Mouse (Mus musculus) forebrain, embryonic 10.5 days (tissue): ENCODE data around the gene Casp8ap2. TPM values are rescaled to one million over a fixed set of nuclear protein-coding genes. Genes with fewer than 3 reads are reported as not detected.

Experiments used
- DNase-seq: peaks from one replicate; pipeline ENCODE4 v3.0.0-alpha.2; 2017; ENCODE audit warnings: low spot score; ENCODE audit errors: extremely low spot score
- H3K27ac ChIP-seq: fragments of 300-500 bp; sonication (generic); 2 replicates; pipeline ENCODE4 v1.5.1; 2016; ENCODE audit warnings: mild to moderate bottlenecking
- H3K27me3 ChIP-seq: fragments of 300-500 bp; sonication (generic); 2 replicates; pipeline ENCODE4 v1.6.1; 2016; ENCODE audit warnings: mild to moderate bottlenecking; ENCODE audit not compliant: poor library complexity, severe bottlenecking
- H3K36me3 ChIP-seq: fragments of 300-500 bp; sonication (generic); replicated peaks from 2 replicates; pipeline ENCODE4 v1.6.1; 2016; ENCODE audit warnings: mild to moderate bottlenecking, moderate library complexity
- H3K4me1 ChIP-seq: fragments of 300-500 bp; sonication (generic); 2 replicates; pipeline ENCODE4 v1.6.1; 2016
- H3K4me3 ChIP-seq: fragments of 300-500 bp; sonication (generic); 2 replicates; pipeline ENCODE4 v1.5.1; 2016; ENCODE audit warnings: mild to moderate bottlenecking, moderate library complexity
- H3K9me3 ChIP-seq: fragments of 300-500 bp; sonication (generic); 2 replicates; pipeline ENCODE4 v1.6.1; 2016; ENCODE audit warnings: mild to moderate bottlenecking, moderate library complexity
- WGBS: fragments of 180-500 bp; shearing (Covaris S2); methylation state at CpG from one replicate; pipeline ENCODE4 v1.1.7; 2016; 5-methylcytosine and 5-hydroxymethylcytosine counted together
- polyA plus RNA-seq: library from polyadenylated mRNA; unstranded; fragments of >200 nt; fragmentation: Nextera tagmentation; extraction: Ambion mirVana; gene quantifications from 2 replicates; pipeline ENCODE4 v1.2.1, GENCODE M21; 2016

Casp8ap2 gene
- 82.0 and 82.3 TPM in 2 replicates for polyA plus RNA-seq

DNA sequence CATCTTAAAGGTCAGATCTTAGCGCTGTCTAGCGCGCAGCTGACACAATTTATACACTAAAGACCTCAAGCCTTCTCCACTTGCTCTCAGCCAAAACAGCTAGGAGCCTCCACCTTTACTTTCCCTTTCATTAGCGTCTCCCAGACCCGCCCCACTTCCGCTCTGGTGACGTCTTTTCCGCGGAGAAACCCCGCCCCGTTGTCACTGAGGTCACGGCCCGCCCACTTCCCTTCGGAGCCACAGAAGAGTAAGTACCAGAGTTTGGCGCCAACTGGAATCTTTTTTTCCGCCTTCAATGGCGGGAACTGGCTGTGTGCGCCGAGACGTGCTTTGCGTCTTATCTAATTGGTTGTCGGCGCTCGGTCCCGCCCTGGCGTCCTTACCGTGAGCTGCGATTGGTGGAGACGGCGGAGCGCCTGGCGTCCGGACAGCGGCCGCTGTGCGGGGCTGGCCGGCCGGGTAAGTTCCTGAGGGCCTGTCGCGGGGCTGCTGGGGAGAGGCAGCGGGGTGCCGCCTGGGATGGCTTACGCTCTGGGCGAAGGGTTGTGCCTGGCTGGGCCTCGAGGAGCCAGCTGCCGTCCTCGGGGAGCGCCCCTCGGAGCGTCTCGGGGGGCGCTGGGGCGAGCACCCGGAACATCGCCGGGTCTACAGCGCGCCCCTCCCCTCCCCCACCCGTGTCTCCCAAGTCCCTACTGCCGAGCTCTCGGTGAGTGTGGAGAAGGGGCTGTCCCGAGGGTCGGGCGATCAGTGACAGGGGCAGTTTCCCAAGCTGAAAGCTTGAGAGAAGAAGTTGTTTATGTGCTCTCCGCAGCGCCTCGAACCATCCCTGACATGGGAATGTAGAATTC is at the start of gene Casp8ap2:
Gene Casp8ap2 (plus strand): TSS at position 418 of the 848 bp plus-strand sequence.
- peaks cover 23% of the 10 kb centered on the region for H3K4me1 ChIP-seq
- under 1% methylated on average over 67 of the region's 67 CpGs for WGBS
- H3K27ac ChIP-seq: peak within 1 kb of the TSS; percentile 94
- no peaks in the 10 kb centered on the region for H3K9me3 ChIP-seq
- peaks cover 27% of the 10 kb centered on the region for H3K36me3 ChIP-seq
- H3K4me3 ChIP-seq: peak within 1 kb of the TSS; percentile 91
- peak; percentile 99 for DNase-seq
- no peaks in the 10 kb centered on the region for H3K27me3 ChIP-seq

DNA sequence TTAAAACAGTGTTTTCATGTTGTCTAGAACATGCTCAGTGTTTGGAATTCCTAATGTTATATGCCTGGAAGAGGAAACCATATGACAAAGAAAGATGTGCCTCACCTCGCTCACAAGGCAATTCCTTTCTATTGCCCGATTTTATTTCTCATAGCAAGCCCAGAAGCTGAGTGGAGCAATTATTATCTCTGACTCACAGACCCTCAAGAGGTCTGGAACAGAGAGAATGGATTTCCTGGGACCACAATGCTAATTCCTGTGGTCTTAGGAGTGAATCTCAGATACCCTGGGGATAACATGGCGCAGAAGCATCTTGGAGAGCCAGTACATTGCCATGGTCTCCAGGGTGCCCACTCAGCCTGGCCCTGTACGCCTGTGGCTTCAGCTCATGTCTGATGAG is 46.2 kb upstream of the Casp8ap2 start:
- H3K4me1 ChIP-seq: peaks cover 25% of the 10 kb centered on the region
- H3K27ac ChIP-seq: no peak overlapping the region
- no peak for DNase-seq
- 86% methylated on average over 4 of the region's 4 CpGs for WGBS
- peaks cover 4% of the 10 kb centered on the region for H3K36me3 ChIP-seq
- H3K4me3 ChIP-seq: no peak overlapping the region
- no peaks in the 10 kb centered on the region for H3K9me3 ChIP-seq
- no peaks in the 10 kb centered on the region for H3K27me3 ChIP-seq

DNA sequence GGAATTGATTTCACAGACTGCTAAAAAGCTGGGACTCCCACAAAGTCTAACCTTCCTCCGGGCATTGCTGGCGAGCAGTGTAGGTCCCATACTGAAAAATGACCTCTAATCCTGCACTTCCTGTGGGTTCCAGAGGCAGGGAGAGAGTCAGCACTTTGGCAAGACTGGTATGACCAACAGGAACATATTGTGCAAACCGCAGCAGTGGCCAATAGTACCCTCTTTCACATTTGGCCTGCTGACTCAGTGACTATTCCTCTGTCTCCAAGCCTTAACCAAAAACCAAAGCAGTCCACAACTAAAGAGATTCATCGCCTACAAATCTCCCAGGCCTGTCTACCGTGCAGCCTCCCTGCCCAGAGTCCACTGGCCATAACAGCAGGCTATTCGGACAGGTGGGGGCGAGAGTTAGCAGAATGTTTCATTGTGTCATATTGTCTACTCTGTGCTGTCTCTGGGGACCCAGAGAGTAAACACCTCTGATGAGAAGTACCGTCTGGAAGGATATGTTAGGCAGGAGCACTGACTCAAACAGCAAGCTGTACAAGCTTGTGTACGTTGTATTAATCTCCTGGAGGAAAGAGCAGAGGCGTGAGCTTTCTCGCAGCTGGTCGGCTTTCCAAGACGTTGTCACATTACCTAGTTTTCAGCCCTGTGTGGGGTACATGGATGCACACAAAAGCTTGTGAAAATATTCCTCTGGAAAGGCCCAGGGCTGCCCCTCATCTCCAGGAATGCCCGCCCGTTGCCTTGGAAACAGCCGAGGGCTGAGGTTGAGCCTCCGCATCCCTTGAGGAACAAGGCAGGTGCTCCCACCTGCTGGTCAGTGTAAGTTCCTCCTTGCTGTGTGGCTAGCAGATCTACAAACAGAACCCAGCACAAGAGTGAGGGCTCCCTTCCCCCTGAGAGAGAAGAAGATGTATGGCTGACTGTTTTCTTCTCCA is 45.0 kb upstream of the Casp8ap2 start:
- Histone ChIP-seq H3K27me3 (no peaks in the 10 kb centered on the region), H3K4me3 (no peak overlapping the region), H3K27ac (peak overlapping the region; percentile 53), H3K36me3 (no peaks in the 10 kb centered on the region; the same call in 1 of the 2 replicates), H3K9me3 (no peaks in the 10 kb centered on the region), H3K4me1 (peaks cover 25% of the 10 kb centered on the region)
- 61% methylated on average over 17 of the region's 17 CpGs for whole genome bisulfite sequencing
- DNase-seq: peak; percentile 46

DNA sequence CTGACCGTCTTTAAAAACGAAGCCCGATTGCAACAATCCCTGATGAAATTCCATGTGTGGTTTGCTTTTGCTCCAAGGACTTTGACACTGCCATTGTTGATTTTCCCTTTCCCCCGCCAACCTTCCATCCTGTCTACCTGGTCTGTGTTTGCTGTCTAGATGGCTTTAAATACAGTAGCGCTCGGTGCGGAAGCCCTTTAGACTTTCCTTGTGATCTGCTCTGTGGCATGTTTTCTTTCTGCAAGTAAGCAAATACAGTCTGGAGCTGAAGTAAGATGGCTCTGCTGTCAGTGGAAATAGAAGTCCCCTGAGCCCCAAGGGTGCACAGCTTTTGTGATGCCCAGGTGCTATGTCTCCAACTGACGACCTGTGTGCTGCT is 44.3 kb upstream of the Casp8ap2 start:
- WGBS: 79% methylated on average over 8 of the region's 8 CpGs
- no peaks in the 10 kb centered on the region for H3K27me3 ChIP-seq
- no peaks in the 10 kb centered on the region; the same call in 1 of the 2 replicates for H3K36me3 ChIP-seq
- no peak for DNase-seq
- H3K4me3 ChIP-seq: no peak overlapping the region
- no peaks in the 10 kb centered on the region for H3K9me3 ChIP-seq
- peaks cover 25% of the 10 kb centered on the region for H3K4me1 ChIP-seq
- peak overlapping the region; percentile 53; the same call in 1 of the 2 replicates for H3K27ac ChIP-seq

DNA sequence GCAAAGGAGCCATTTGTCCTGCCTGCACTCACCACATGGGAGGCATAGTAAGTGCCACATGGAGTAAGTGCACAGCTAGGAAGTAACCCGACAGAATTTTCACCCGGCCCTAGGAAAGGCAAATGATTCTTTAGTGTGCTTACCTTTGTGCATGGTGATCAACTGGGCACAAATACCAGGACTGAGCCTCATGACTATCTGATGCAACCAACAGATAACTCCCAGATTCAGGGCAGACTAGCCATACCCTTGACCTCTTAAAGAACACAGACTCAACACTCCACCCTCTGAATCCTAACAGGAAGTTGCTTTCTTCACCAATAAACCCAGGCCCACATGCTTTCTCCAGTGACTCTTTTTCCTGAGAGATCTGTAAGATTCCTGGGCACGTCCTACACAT is 43.8 kb upstream of the Casp8ap2 start:
- Histone ChIP-seq H3K4me1 (peaks cover 25% of the 10 kb centered on the region), H3K4me3 (no peak overlapping the region)

DNA sequence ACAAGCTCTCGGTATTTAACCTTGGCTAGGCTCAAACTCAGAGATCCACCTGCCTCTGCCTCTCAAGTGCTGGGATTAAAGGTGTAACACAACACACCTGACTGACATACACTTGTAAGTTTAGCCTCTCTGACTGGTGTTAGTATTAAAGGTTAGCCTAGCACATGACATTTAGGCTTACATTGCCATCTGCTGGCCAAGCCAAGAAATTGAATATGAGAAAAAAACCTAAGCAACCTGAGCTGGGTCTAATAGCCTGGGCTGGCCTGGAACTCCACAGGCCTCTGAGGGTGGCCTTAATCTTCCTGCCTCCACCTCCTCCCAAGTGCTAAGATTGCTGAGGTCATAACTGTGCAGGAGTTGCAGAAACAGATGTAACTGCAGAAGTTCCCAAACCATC is 43.1 kb upstream of the Casp8ap2 start:
- no peak overlapping the region for H3K27ac ChIP-seq
- 59% methylated on average over 1 of the region's 1 CpGs for WGBS
- peak; percentile 37 for DNase-seq
- no peaks in the 10 kb centered on the region for H3K9me3 ChIP-seq
- H3K27me3 ChIP-seq: no peaks in the 10 kb centered on the region
- H3K36me3 ChIP-seq: peaks cover 3% of the 10 kb centered on the region; the same call in 1 of the 2 replicates
- H3K4me3 ChIP-seq: no peak overlapping the region
- peaks cover 25% of the 10 kb centered on the region for H3K4me1 ChIP-seq

More for the DNA sequence above, 43.8 kb upstream of the Casp8ap2 start:
- H3K36me3 ChIP-seq: peaks cover 1% of the 10 kb centered on the region; the same call in 1 of the 2 replicates
- DNase-seq: no peak
- H3K27ac ChIP-seq: 0 out of 2 replicates have a peak overlapping the region, but pooled peaks have one; percentile 51
- H3K9me3 ChIP-seq: no peaks in the 10 kb centered on the region
- H3K27me3 ChIP-seq: no peaks in the 10 kb centered on the region
- 71% methylated on average over 3 of the region's 3 CpGs for WGBS

DNA sequence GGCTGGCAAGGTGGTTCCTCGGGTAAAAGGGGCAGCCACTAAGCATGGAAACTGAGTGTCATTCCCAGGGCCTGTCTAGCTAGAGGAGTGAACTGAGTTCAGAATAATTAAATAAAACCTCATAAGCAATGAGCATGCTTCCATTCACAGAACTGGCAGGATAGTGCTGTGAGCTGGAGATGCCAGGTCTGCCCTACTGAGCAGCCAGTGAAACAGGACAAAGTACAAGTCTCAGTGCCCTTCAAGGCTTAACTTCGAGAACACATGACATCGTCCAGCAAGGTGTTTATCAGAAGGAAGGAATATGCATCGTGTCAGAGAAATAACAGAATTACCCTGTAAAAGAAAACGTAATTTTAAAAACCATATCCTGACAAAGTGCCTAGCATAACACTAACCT is 41.7 kb upstream of the Casp8ap2 start:
- no peak overlapping the region for H3K27ac ChIP-seq
- DNase-seq: no peak
- no peaks in the 10 kb centered on the region for H3K9me3 ChIP-seq
- H3K36me3 ChIP-seq: peaks cover 3% of the 10 kb centered on the region; the same call in 1 of the 2 replicates
- H3K4me3 ChIP-seq: no peak overlapping the region
- H3K27me3 ChIP-seq: no peaks in the 10 kb centered on the region
- H3K4me1 ChIP-seq: peaks cover 25% of the 10 kb centered on the region
- 89% methylated on average over 5 of the region's 5 CpGs for WGBS

DNA sequence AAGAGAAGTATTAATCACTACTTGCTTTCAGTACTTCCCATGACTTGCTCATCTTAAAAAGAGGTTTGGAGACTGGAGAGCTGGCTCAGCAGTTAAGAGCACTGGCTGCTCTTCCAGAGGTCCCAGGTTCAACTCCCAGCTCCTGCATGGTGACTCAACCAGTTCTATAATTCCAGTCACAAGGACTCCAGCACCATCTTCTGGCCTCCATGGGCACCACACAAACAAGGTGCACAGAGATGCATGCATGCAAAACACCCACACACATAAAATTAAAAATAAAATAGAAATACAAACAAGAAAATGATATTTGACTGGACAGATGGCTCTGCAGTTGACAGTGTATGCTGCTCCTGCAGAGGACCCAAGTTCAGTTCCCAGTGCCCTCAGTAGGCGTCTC is 40.6 kb upstream of the Casp8ap2 start:
- Histone ChIP-seq H3K9me3 (no peaks in the 10 kb centered on the region), H3K27ac (no peak overlapping the region), H3K27me3 (no peaks in the 10 kb centered on the region), H3K4me3 (no peak overlapping the region), H3K4me1 (peaks cover 18% of the 10 kb centered on the region), H3K36me3 (peaks cover 3% of the 10 kb centered on the region; the same call in 1 of the 2 replicates)
- DNase-seq: no peak
- 87% methylated on average over 1 of the region's 1 CpGs for WGBS

DNA sequence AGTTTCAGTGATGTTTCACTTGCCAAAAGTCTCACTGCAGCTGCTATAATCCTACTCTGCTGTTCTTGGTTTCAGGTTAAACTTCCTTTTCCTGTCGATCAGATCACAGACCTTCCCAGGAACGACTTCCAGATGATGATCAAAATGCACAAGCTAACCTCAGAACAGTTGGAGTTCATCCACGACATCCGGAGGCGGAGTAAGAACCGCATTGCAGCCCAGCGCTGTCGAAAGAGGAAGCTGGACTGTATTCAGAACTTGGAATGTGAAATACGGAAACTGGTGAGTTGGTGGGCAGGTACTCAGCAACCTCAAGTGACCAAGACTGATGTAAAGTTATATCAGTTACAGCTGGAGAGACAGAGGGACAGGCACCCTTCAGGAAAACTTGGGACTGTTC is 40.1 kb upstream of the Casp8ap2 start:
- Histone ChIP-seq H3K4me1 (peaks cover 13% of the 10 kb centered on the region), H3K36me3 (peaks cover 6% of the 10 kb centered on the region; the same call in 1 of the 2 replicates), H3K27me3 (no peaks in the 10 kb centered on the region), H3K4me3 (no peak overlapping the region), H3K9me3 (no peaks in the 10 kb centered on the region), H3K27ac (no peak overlapping the region)
- 70% methylated on average over 9 of the region's 9 CpGs for WGBS
- no peak for DNase-seq

DNA sequence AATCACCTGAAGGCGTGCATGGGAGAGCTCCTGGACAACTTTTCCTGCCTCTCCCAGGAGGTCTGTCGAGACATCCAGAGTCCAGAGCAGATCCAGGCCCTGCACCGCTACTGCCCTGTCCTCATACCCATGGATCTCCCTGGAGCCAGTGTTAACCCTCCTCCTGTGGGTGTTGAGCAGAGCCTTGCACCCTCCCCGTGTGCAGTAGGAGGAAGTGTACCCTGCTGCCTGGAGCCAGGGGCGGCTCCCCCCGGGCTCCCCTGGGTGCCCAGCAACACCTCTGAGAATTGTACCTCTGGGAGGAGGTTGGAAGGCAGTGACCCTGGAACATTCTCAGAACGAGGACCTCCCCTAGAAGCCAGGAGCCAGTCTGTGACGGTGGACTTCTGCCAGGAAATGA is 35.4 kb upstream of the Casp8ap2 start:
- Histone ChIP-seq H3K9me3 (no peaks in the 10 kb centered on the region), H3K4me1 (peaks cover 10% of the 10 kb centered on the region), H3K36me3 (peaks cover 8% of the 10 kb centered on the region; the same call in 1 of the 2 replicates), H3K27ac (no peak overlapping the region), H3K4me3 (no peak overlapping the region), H3K27me3 (no peaks in the 10 kb centered on the region)
- WGBS: 91% methylated on average over 8 of the region's 8 CpGs
- no peak for DNase-seq

DNA sequence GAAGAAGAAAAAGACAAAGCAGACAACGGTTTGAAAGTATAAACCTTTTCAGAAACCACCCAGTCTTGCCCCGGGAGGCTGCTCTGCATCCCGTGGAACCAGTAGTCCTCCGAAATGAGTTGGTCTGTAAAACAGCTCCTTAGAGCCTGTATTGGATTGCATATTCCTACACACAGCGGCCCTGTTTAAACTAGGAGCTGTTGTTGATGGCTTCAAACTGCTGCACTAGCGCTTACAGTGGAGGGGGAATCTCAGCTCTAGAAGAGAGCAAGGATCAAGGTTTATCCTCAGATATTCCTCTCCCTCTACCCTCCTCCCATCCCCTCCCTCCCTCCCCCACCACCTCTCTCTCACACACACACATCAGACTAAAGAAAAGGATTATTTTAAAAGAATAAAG is 31.1 kb upstream of the Casp8ap2 start:
- 68% methylated on average over 6 of the region's 6 CpGs for WGBS
- no peak for DNase-seq
- no peak overlapping the region for H3K27ac ChIP-seq
- no peaks in the 10 kb centered on the region for H3K9me3 ChIP-seq
- peaks cover 10% of the 10 kb centered on the region for H3K4me1 ChIP-seq
- 0 out of 2 replicates have a peak, but pooled peaks cover 5% of the 10 kb centered on the region for H3K36me3 ChIP-seq
- no peaks in the 10 kb centered on the region for H3K27me3 ChIP-seq
- H3K4me3 ChIP-seq: no peak overlapping the region

DNA sequence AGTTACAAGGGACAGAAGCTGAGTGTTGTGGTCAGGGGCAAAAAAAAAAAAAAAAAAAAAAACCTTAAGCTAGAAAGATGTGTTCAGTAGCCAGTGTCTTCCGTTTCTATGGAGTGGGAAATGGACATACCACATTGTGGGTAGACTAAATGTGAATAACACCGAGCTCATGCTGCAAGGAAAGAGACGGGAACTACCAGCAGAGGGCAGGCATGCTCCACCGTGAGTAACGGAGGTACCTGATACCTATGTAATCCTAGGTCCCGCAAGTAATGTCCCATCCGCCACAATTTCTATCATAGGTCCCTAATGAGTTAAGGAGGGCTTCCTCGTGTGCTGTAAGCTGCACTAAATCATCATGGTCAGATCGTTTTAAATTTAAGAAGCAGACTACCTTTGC is 28.7 kb upstream of the Casp8ap2 start:
- peaks cover 5% of the 10 kb centered on the region for H3K4me1 ChIP-seq
- no peaks in the 10 kb centered on the region for H3K36me3 ChIP-seq
- H3K4me3 ChIP-seq: no peak overlapping the region
- H3K27me3 ChIP-seq: no peaks in the 10 kb centered on the region
- H3K27ac ChIP-seq: no peak overlapping the region
- peak; percentile 63 for DNase-seq
- WGBS: 13% methylated on average over 9 of the region's 9 CpGs
- no peaks in the 10 kb centered on the region for H3K9me3 ChIP-seq
